Mouse (Mus musculus) E14TG2a.4 (cell line): ENCODE data around the gene Pfkfb4.

Experiments used
- CTCF ChIP-seq: conservative IDR thresholded peaks from 2 replicates; pipeline ENCODE4 v1.5.1; 2014; ENCODE audit warnings: low read length
- NANOG ChIP-seq: IDR thresholded peaks from 2 replicates; pipeline ENCODE4 v1.6.1; 2014; ENCODE audit warnings: borderline replicate concordance, low read length, mixed read lengths

GRCm38 (mm10) chr9:109053366-109053765 lies 61.8 kb downstream of the Pfkfb4 start:
- no peak for TF ChIP-seq CTCF
- TF ChIP-seq NANOG, result no peak
